Mouse (Mus musculus) small intestine, adult 2 months (tissue): ENCODE measurements around the gene Ccdc33.

ENCODE experiments used
- CTCF ChIP-seq: fragments of 200-500 bp; IDR thresholded peaks from 2 replicates; pipeline ENCODE4 v1.5.1; 2012; ENCODE audit warnings: low read depth, mild to moderate bottlenecking, control low read depth, inconsistent platforms, low read length, moderate library complexity, mixed read lengths; ENCODE audit not compliant: insufficient replicate concordance, insufficient read length; ENCODE audit errors: extremely low read depth
- POLR2A ChIP-seq: fragments of 200-500 bp; IDR thresholded peaks from 2 replicates; pipeline ENCODE4 v1.6.1; 2012; ENCODE audit warnings: low read depth, mild to moderate bottlenecking, control low read depth, inconsistent platforms, low read length, moderate library complexity

DNA sequence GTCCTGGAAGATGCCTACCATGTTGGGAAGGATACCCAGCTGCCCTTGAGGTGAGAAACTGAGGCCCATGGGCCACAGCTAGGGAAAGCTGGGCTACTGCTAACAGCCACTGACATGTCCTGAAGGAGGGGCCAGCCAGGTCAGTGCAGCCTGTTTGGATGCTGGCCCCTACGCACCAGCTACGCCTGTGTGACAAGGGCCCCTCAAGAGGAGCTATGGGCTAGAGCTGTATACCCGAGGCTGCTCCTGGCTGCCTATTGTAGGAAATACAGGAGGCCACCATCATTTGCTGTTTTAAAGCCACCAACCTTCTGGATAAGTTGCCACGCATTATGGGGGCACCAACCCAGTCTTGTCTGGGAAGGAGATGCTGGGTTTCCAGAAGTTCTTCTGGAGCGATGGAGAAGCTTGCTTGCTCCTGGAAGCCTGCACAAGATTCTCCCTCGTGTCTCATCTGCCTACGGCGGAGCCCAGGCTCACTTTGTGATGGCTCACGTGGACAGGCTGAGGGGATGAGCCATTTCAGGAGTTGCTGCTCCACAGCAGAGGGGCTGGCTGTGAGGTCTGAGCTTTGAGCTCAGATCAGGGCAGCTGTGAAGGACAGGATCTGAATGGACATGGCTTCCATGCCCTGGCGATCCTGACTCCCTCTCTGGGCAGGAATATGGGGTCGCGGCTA is 110.1 kb downstream of the Ccdc33 start:
- no peak for TF ChIP-seq POLR2A
- no peak for TF ChIP-seq CTCF
